Mouse (Mus musculus) lung, embryonic 16.5 days (tissue): ENCODE data around the gene Zbtb49. TPM values are rescaled to one million over a fixed set of nuclear protein-coding genes. Genes with fewer than 3 reads are reported as not detected.

Experiments used
- ATAC-seq: fragments of 200-750 bp; cut with Nextera tagmentation; 2 replicates; pipeline ENCODE4 v1.8.0; 2017; ENCODE audit warnings: low read depth, mild to moderate bottlenecking, moderate library complexity
- H3K27ac ChIP-seq: fragments of 300-500 bp; sonication (generic); 2 replicates; pipeline ENCODE4 v1.5.1; 2014; ENCODE audit warnings: mild to moderate bottlenecking, control low read depth, low read length
- H3K27me3 ChIP-seq: fragments of 300-500 bp; sonication (generic); 2 replicates; pipeline ENCODE4 v1.6.1; 2014; ENCODE audit warnings: low read depth, low read length, mixed read lengths; ENCODE audit not compliant: control insufficient read depth, insufficient read depth
- H3K36me3 ChIP-seq: fragments of 300-500 bp; sonication (generic); 2 replicates; pipeline ENCODE4 v1.6.1; 2014; ENCODE audit warnings: low read length; ENCODE audit not compliant: control insufficient read depth, insufficient read depth
- H3K4me1 ChIP-seq: fragments of 300-500 bp; sonication (generic); replicated peaks from 2 replicates; pipeline ENCODE4 v1.6.1; 2014; ENCODE audit warnings: low read length, mixed read lengths; ENCODE audit not compliant: control insufficient read depth, insufficient read depth
- H3K4me2 ChIP-seq: fragments of 300-500 bp; sonication (generic); 2 replicates; pipeline ENCODE4 v1.6.1; 2014; ENCODE audit warnings: low read depth, low read length, control low read depth
- H3K4me3 ChIP-seq: fragments of 300-500 bp; sonication (generic); 2 replicates; pipeline ENCODE4 v1.5.1; 2014; ENCODE audit warnings: mild to moderate bottlenecking, low read length, control low read depth
- H3K9ac ChIP-seq: fragments of 300-500 bp; sonication (generic); 2 replicates; pipeline ENCODE4 v1.6.1; 2014; ENCODE audit warnings: low read length, control low read depth
- H3K9me3 ChIP-seq: fragments of 300-500 bp; sonication (generic); 2 replicates; pipeline ENCODE4 v1.6.1; 2016; ENCODE audit warnings: low read length; ENCODE audit not compliant: control insufficient read depth
- WGBS: fragments of 180-500 bp; shearing (Covaris S2); extraction: QIAGEN DNeasy Blood & Tissue Kit; methylation state at CpG from one replicate; pipeline ENCODE4 v1.1.7; 2014; 5-methylcytosine and 5-hydroxymethylcytosine counted together
- polyA plus RNA-seq: library from polyadenylated mRNA; unstranded; fragments of >200 nt; fragmentation: Nextera tagmentation; extraction: Ambion mirVana; gene quantifications from 2 replicates; pipeline ENCODE4 v1.2.1, GENCODE M21; 2015

Gene Zbtb49
- polyA plus RNA-seq, 1 experiment from 2014 or later = 12.9 TPM

DNA sequence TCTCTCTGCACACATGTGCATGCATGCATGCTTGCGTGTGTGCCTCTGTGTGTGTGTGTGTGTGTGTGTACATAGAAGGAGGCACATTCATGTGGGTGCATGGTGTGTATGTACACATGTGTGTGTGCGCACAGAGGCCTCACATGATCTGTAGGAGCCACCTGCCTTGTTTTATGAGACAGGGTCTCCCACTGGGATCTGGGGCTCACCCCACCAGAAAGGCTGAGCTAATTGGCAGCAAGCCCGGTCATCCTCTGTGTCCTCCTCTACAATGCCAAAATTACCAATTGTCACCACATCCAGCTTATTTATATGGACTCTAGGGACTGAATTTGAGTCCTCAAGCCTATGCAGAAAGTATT is 21.2 kb upstream of the Zbtb49 start:
- no peak for ATAC-seq
- no peak overlapping the region for H3K4me2 ChIP-seq
- H3K27ac ChIP-seq = no peak overlapping the region
- WGBS = 71% methylated on average over 3 of the region's 3 CpGs
- no peaks in the 10 kb centered on the region for H3K4me1 ChIP-seq
- no peaks in the 10 kb centered on the region for H3K27me3 ChIP-seq
- H3K36me3 ChIP-seq = no peaks in the 10 kb centered on the region
- H3K9me3 ChIP-seq = no peaks in the 10 kb centered on the region
- no peak overlapping the region for H3K9ac ChIP-seq
- H3K4me3 ChIP-seq = no peak overlapping the region

DNA sequence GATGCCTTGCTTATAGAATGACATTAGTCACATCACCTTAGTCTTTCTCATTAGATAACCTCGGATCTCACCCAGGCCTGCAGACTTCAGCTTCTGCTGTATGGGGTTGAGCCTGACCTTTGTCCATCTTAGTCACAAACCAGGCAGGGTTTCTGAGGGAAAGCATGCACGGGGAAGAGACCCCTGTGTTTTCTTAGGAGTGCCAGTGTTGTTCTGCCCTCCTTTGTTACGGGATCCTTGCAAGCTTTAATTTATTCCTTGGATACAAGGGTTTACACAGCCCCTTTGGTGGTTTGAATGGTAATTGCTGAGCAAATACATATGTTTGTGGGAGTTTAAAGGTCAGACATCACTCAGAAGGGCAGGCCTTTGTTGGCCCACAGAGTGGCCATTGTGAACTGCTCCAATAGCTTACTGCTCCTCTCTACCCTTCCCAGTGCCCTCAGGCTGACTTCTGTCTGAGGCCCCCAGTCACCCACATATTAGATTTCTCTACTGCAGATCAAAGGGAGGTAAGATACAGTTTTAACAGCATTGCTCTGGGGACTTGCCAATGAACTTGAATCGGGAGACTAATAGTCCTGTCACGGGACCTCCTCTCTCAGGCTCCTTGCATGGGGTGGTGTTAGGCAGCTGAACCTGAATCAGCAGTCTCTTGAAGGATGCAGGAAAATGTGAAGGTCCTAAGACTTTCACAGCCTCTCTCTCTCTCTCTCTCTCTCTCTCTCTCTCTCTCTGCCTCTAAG is 20.6 kb upstream of the Zbtb49 start:
- Histone ChIP-seq H3K4me2 (no peak overlapping the region), H3K9ac (no peak overlapping the region), H3K4me1 (no peaks in the 10 kb centered on the region), H3K27me3 (no peaks in the 10 kb centered on the region), H3K36me3 (no peaks in the 10 kb centered on the region; the same call in 1 of the 2 replicates), H3K9me3 (no peaks in the 10 kb centered on the region), H3K4me3 (no peak overlapping the region), H3K27ac (no peak overlapping the region)
- ATAC-seq = no peak
- 39% methylated on average over 5 of the region's 5 CpGs for WGBS

DNA sequence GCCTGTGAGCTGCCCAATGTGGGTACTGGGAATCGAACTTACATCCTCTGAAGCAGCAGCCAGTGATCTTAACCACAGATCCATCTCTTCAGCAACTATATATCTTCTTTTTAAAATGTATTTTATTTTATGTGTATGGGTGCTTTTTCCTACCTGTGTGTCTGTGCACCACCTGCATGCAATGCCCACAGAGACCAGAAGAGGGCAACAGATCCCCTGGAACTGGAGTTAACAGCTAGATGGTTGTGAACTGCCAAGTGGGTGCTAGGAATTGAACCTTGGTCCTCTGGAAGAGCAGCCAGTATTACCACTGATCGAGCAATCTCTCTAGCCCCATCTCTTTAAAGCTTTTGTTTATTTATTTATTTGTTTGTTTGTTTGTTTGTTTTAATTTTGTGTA is 16.4 kb upstream of the Zbtb49 start:
- no peaks in the 10 kb centered on the region for H3K27me3 ChIP-seq
- no peak overlapping the region for H3K4me2 ChIP-seq
- no peak for ATAC-seq
- H3K27ac ChIP-seq = no peak overlapping the region
- 97% methylated on average over 2 of the region's 2 CpGs for WGBS
- H3K9me3 ChIP-seq = no peaks in the 10 kb centered on the region
- H3K36me3 ChIP-seq = peaks cover 5% of the 10 kb centered on the region
- H3K4me3 ChIP-seq = no peak overlapping the region
- no peaks in the 10 kb centered on the region for H3K4me1 ChIP-seq
- no peak overlapping the region for H3K9ac ChIP-seq

DNA sequence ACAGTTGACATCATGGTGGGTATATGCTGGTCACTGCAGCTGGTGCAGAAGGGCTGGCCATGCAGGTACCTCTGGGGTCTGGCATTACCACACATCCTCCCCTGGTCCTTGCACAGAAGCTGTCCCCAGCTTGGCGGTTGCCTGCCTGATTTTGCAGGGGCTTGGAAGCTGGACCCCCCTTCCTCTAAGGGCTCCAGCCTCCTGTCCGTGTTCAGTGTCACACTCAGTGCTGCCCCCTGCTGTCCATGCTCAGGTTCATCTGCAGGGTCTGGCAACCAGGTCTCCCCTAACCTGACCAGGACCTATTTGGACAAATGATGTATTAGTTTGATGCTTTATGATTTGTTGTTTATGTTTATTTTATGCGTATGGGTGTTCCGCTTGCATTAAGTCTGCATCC is 15.2 kb upstream of the Zbtb49 start:
- 71% methylated on average over 4 of the region's 4 CpGs for WGBS
- H3K4me2 ChIP-seq = no peak overlapping the region
- ATAC-seq = no peak
- no peaks in the 10 kb centered on the region for H3K4me1 ChIP-seq
- H3K4me3 ChIP-seq = no peak overlapping the region
- H3K27ac ChIP-seq = no peak overlapping the region
- H3K9ac ChIP-seq = no peak overlapping the region
- H3K36me3 ChIP-seq = peaks cover 10% of the 10 kb centered on the region
- H3K27me3 ChIP-seq = no peaks in the 10 kb centered on the region
- no peaks in the 10 kb centered on the region for H3K9me3 ChIP-seq

DNA sequence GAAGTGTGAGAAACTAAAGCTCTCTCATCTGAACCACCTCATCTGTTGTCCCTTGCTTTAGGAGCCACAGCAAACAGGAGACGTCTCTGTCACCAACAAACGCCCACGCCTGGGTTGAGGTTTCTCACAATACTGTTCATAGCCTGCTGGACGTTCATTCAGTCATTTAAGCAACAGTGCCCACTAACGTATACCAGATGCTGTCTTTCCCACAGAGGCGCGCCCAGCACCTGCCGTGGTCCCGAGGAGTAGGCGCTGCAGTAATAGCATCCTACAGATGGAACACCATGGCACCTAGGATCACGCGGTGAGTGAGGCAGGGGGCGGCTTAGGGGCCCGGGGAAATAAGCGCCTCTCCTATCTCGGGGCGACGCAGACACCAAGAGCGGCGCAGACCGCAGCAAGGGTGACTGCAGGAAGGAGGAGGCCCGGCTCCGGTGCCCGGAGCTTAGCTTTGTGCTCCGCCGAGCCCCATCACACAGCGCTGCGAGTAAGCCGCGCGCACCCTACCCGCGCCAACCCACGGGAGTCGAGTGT is 418 bp downstream of the Zbtb49 start:
- Histone ChIP-seq H3K9ac (peak overlapping the region; percentile 90), H3K9me3 (no peaks in the 10 kb centered on the region), H3K4me3 (peak overlapping the region; percentile 94), H3K27ac (peak overlapping the region; percentile 54; the same call in 1 of the 2 replicates), H3K36me3 (peaks cover 2% of the 10 kb centered on the region; the same call in 1 of the 2 replicates), H3K27me3 (no peaks in the 10 kb centered on the region), H3K4me1 (peaks cover 15% of the 10 kb centered on the region), H3K4me2 (peak overlapping the region; percentile 92)
- WGBS = under 1% methylated on average over 35 of the region's 35 CpGs
- ATAC-seq = peak; percentile 80

DNA sequence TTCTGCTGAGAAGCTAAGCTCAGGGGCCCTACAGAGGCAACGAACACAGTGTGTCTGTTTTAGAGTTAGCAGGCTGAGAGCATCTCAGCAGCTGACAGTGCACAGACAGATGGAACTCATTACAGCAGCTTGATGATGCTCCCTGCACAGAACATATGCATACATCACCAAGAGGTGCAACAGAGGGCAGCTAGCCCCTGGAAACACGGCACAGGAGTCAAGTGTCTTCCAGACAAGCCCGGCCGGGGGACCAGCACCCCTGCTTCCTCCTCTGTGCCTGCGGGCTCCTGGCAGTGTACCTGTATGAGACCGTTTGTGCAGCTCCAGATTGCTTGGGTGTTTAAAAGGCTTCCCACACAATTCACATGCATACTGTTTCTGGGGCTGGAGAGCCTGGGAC is 7.2 kb downstream of the Zbtb49 start:
- WGBS = 86% methylated on average over 6 of the region's 6 CpGs
- H3K27ac ChIP-seq = no peak overlapping the region
- peaks cover 24% of the 10 kb centered on the region for H3K36me3 ChIP-seq
- no peak for ATAC-seq
- no peak overlapping the region for H3K4me3 ChIP-seq
- no peak overlapping the region for H3K9ac ChIP-seq
- no peaks in the 10 kb centered on the region for H3K4me1 ChIP-seq
- H3K27me3 ChIP-seq = no peaks in the 10 kb centered on the region
- no peak overlapping the region for H3K4me2 ChIP-seq
- H3K9me3 ChIP-seq = no peaks in the 10 kb centered on the region

DNA sequence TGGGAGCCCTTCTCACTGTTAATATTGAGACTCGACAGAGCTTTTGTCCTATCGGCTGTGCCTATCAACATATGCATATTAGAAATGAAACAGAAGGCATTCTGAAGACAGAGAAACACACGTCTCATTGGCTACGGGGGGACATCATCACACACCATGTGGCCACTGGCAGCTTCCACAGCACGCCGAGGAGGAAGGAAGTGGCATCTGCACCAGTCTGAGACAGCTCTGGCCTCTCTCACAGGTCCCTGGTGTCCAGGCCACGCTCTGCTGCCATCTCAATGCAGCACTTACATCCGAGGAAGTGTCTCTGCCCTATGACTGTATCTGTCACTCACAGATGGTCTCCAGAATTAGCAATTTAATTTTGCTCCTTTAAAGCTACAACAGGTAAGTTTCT is 8.6 kb downstream of the Zbtb49 start:
- WGBS = 90% methylated on average over 8 of the region's 8 CpGs
- ATAC-seq = no peak
- no peak overlapping the region for H3K9ac ChIP-seq
- no peaks in the 10 kb centered on the region for H3K9me3 ChIP-seq
- no peak overlapping the region for H3K27ac ChIP-seq
- no peak overlapping the region for H3K4me3 ChIP-seq
- H3K27me3 ChIP-seq = no peaks in the 10 kb centered on the region
- no peaks in the 10 kb centered on the region for H3K4me1 ChIP-seq
- no peak overlapping the region for H3K4me2 ChIP-seq
- H3K36me3 ChIP-seq = peaks cover 24% of the 10 kb centered on the region

DNA sequence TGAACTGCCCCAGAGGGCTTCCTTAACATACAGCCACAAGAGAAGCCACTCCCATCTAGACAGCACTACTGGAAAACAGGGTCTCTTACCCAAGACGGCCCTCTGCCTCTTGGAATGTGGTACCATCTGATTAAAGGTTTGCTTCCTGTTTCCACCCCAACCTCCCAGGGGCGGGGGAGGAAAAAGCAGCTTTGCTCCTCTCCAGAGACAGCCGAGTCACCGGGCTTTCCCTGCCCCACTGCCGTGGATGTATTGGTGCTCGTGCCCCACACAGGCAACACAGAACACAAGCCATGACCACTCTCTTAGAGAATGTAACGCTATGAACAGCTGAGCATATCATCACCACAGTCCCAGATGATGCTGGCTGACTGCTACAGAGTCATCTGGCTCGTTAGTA is 11.3 kb downstream of the Zbtb49 start:
- no peak overlapping the region for H3K4me3 ChIP-seq
- no peak overlapping the region for H3K27ac ChIP-seq
- H3K9me3 ChIP-seq = no peaks in the 10 kb centered on the region
- no peaks in the 10 kb centered on the region for H3K27me3 ChIP-seq
- WGBS = 66% methylated on average over 8 of the region's 8 CpGs
- no peaks in the 10 kb centered on the region for H3K4me1 ChIP-seq
- no peak overlapping the region for H3K4me2 ChIP-seq
- peaks cover 22% of the 10 kb centered on the region for H3K36me3 ChIP-seq
- no peak for ATAC-seq
- H3K9ac ChIP-seq = no peak overlapping the region

DNA sequence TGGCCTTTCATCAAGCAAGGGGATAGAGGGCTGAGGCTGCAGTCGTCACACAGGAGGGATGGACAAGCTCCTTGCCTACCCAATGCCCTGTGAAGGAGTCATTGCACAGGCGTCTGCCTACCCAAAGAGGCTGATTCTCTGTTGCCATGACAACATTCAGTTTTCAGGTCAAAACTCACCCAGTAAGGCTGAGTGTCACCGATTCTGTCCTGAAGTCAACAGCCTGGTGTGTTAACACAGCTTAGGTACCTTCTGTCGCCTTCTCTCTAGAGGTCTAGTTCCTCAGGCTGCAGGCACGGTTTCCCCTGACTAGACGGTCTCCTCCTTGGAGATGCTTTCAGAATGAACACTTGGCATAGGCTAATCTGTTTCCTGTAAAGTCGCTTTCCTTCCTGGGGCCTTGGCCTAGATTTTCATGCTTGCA is 14.9 kb downstream of the Zbtb49 start:
- Histone ChIP-seq H3K4me1 (no peaks in the 10 kb centered on the region), H3K36me3 (peaks cover 20% of the 10 kb centered on the region), H3K27ac (no peak overlapping the region), H3K4me3 (no peak overlapping the region), H3K9ac (no peak overlapping the region), H3K4me2 (no peak overlapping the region), H3K27me3 (no peaks in the 10 kb centered on the region), H3K9me3 (no peaks in the 10 kb centered on the region)
- no peak for ATAC-seq
- 71% methylated on average over 7 of the region's 7 CpGs for WGBS
